Mouse (Mus musculus) yolk sac, embryonic 10.5 days (tissue): ENCODE measurements around the gene Gm17387.
A peak's percentile ranks its signal among the peaks of the same experiment; 100 is the strongest.

Experiments used
- DNase-seq: peaks from one replicate; pipeline ENCODE4 v3.0.0-alpha.2; 2017; ENCODE audit warnings: low spot score

Gm17387 gene

GRCm38 (mm10) chr7:141028831-141029230 is at the start of gene Gm17387:
TSS of gene Gm17387 (plus strand) at chr7:141029131.
- no peak for DNase-seq

DNA sequence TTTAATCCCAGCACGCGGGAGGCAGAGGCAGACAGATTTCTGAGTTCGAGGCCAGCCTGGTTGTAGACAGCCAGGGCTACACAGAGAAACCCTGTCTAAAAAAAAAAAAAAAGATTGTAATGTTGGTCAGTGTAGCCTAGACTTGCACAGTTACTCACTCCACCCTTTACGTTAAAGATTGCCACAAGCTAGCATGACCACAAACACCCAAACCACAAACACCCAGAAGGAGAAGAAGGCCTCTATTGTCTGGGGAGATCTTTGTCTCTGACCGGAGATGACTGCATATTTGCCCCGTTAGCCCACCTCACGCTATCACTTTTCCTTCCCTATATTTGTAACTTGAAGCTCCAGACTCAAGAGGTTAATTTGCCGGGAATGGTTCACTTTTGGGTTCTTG is 47.2 kb upstream of the Gm17387 start:
- DNase-seq: no peak

DNA sequence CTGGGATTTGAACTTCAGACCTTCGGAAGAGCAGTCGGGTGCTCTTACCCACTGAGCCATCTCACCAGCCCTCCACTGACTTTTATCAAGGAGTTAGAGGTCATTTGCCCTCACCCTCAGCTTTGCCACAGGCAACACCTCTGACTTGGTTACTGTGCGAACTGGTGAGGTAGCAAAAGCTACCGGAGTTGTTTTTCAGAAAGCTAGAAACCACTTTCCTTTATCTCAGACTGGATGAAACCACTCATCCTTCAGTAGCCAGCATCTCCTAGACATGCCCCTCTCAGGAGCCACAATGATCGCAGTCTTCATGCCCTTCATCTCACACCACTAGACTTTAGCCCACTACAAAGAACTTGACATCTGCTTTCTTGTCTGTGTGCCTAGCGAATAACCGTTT is 46.0 kb upstream of the Gm17387 start:
- no peak for DNase-seq

GRCm38 (mm10) chr7:140987182-140988138 is 41.5 kb upstream of the Gm17387 start:
- DNase-seq: no peak

- no peak for DNase-seq
These were observed 39.9 kb upstream of the Gm17387 start for GRCm38 (mm10) chr7:140989022-140989421.

DNA sequence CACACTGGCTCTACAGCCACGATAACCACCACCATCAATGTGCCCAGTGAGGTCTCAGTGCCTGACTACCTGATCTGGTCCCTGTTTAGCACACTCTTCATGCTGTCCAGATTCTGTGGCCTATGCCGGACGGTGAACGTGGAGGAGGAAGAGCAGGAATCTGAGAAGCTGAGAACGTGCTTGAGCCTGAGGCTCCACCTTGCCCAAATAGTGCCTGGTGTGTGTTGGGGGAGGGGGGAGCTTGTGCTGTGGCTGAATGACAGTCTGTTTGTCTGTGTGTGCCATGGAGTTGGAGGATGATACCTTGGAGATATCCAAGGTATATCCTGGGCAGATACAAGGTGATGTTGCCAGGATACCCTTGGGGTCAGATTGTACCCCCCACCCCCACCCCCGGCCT is 38.7 kb upstream of the Gm17387 start:
- no peak for DNase-seq

GRCm38 (mm10) chr7:140990622-140991021 is 38.3 kb upstream of the Gm17387 start:
- DNase-seq: no peak

GRCm38 (mm10) chr7:140991117-140991689 is 37.7 kb upstream of the Gm17387 start:
- no peak for DNase-seq

DNA sequence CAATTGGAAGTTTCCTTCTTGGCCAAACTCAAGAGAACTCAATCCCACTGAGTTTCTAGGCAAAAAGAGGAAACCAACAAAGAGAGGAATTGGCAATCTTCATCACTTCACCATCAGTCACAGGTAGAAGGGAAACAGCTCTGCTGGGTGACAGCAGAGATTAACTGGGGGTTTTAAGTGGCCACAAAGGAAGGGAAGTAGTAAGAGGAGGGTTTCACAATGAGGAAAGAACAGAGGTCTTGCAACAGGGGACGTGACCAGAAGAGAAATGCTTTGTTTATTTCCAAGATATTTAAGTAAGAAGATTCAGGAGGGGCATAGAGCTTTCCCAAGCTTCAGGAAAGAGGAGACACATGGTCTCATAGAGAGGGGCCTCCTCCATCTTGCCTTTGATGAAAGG is 31.1 kb upstream of the Gm17387 start:
- DNase-seq: no peak

DNA sequence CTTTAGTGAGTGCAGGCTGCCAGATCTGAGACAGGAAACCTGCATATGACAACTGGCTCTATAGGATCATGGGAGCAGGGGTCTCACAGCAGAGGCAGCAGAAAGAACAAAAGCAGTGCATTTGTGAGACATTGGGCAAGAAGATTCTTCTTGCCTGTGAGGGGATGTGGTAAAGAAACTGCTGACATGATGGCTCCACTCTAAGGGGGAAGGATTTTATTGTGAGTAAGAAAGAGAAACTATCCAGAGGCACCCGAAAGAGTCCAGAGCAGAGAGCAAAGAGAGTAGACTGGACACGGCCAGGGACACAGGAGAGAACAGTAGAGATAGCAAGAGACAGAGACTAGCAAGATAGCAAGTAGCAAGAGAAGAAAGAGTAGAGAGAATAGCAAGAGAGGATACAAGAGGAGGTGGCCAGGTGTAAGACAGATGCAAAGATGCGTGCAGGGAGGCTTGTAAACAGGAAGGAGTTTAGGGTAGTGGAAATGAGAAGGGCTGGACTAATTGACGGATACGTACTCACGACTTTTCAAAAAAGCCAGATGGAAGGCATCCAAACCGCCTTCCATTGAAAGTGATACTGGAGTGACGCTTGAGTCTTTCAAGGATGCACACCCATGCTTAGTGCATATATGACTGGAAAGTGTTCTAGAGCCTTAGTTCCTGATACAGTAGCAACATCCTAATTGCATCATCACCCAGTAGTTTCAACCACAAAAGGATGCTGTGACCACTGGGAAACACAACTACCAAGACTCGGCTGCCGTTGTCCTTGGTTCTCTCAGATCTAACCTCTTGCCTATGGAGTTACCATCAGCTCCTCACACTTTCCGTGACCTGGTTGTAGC is 29.9 kb upstream of the Gm17387 start:
- DNase-seq: no peak

GRCm38 (mm10) chr7:141000881-141001708 is 27.8 kb upstream of the Gm17387 start:
- DNase-seq: no peak

DNA sequence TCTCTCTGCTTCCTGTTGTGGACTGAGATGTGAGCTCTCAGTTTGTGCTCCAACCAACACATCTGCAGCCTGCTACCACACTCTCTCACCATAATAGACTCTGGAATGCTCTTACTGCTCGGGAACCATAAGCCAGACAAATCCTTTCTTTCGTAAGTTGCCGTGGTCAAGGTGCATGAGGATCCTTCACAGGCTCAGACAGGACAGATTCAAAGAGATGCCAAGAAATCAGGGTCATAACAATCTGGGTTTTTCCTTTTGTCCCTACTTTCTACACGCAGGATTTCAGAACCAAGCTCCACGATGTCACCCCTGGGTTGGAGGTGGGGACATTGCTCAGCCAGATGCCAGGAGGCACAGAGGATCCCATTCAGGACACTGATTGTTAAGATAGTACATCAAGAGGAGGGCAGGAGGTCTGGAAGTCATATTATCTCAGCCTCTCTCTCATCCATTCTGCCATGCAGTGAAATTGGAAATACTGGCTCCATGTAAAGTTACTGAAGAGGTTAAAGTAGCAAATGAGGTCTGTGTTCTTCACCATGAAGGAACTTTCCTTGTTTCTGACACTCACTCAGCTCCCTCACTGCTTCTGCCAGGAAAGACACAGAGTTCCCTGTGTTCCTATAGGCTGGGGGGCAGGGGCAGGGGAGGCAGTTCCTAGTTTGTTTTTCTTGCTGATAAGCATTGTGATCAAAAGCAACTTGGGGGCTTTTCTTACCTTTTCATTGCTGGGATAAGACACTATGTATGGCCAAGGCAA is 25.5 kb upstream of the Gm17387 start:
- no peak for DNase-seq

DNA sequence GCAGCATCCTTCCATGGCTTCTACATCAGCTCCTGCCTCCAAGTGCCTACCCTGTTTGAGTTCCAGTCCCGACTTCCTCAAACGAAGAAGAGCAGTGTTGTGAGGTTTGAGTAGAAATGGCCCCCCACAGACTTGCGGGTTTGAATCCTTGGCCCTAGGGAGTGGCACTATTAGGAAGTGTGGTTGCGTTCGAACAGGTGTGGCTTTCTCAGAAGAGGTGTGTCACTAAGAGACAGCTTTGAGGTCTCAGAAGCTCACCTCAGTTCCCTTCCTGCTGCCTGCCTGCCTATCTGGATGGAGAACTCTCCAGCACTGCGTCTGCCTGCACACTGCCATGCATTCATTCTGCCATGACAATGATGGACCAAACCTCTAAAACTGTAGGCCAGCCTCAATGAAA is 22.5 kb upstream of the Gm17387 start:
- DNase-seq: no peak

DNA sequence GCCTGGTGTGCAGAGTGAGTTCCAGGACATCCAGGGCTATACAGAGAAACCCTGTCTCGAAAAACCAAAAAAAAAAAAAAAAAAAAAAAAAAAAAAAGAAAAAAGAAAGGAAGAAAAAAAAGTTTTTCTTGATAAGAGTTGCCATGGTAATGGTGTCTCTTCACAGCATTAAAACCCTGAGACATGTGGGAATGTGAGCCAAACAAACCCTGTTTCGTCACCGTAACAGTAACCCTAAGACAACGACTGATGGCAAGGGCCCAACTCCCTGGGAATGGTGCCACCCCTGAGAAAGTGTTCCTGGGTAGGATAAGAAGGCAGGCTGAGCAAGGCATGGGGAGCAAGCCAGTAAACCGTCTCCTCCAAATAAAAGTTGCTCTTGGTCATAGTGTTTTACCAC is 22.0 kb upstream of the Gm17387 start:
- no peak for DNase-seq

DNA sequence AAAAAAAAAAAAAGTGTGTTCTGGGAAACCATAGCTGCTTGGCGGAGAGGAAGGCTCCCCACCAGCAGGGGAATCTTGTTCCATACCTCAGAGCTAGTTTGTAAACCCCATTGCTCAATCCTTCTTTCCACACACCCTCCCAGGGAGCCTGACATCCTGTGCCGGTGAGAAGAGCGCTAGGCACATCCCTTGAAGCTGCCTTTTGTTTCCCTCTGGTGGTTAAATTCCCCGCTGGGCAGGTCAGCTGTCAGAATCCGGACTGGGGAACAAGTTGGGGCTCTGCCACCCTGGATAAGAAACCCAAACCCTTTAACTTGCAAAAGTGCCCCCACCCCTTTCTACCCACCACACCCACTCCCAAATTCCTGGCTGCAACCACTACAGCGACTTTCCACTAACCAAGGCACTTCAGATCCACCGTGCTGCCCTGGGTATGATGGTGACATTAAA is 20.6 kb upstream of the Gm17387 start:
- peak; percentile 46 for DNase-seq

DNA sequence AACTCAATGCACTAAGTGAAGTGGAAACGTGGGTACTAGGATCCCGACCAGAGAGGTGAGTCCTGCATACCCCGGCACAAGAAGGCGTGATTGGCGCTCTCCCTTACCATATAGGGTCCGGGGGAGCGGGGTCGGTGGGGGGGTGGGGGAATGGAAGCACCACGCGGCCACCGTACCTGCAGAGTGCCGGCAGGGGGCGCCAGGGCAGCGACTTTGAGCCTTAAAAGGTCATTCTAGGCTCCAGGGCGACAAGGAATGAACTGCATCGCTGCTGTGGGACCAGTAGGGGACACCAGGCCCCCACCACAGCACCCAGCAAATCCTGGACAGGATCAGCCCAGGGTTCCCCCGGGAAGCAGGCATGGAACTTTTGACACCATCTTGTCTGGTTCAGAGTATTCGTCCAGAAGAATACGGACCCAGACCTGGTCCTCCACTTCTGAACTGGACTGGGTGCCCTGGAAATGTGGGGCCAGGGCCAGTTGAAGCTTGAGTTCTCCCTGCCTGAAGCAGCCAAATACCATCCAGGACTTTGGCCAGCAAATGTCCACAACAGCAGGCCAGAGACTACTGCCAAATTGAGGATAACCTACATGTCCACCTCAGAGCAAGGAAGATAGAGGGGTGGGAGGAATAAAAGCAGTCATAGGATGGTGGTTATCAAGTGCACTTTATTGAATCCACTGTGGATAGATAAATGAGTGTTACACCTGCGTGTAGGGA is 19.8 kb upstream of the Gm17387 start:
- peak; percentile 70 for DNase-seq

DNA sequence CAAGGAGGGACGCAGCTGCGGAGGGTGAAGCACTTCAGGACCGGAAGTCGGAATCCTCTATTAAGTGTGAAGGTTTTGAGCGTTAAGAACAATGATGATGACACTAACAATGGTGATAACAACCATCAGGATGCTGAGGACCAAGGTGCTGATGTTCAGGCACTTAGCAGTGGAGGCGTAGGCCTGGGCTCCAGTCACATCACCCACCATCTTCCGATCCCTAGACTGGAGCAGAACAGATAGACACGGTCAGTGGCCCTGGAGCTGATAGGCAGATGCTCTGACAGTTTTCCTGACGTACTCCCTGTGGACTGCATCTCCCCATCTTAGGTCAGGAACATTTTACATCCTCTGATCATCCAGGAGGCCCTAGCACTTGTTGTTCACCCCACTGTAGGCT is 19.3 kb upstream of the Gm17387 start:
- DNase-seq: no peak

DNA sequence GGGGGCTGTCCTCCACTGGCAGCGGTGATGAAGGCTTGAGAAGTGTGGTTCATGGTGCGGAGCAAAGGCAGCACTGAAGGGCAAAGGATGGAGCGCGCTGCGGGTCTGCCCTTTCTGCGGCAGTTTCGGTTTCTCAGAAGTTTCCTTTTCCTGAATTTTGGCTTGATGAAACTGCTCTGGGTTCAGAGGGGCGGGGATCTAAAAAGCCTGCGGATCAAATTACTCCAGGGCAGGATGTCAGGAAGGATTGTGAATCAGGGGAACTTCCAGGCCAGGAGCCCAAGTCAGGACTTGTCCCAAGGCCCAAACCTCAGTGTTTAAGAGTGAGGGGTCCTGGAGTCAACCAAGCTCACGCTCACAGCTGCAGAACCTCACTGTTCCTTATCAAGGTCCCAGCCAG is 18.3 kb upstream of the Gm17387 start, which contains the start of gene Ifitm3:
Gene Ifitm3, minus strand, starts transcription at position 178 of the 400 bp plus-strand sequence.
- DNase-seq: peak; percentile 21

DNA sequence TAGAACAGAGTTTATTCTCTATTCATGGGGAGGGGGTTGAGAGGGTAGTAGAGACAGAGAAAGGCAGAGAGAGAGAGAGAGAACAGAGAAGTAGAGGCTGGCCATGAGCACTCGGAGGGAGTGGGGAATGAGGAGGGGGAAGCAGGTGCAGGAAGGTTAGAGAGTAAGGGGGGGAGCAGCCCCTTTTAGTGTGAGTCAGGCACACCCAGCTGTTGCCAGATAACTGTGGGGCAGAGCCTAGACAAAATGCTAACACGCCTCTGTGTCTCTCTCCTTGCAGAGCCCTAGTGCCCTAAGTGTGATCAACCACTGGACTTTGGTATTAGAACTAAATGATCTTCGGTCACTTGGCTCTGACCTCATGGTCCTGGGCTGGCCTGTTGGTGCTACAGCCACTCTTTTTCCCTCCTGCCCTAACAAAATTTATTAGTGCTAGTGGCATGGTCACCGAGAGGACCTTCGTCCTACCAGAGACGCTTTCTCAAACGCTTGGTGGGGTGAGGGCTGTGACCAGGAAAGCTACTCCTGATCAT is 17.6 kb upstream of the Gm17387 start:
- no peak for DNase-seq
